Mouse (Mus musculus) erythroblast, embryonic 14.5 days (primary cell): ENCODE data around the gene Ctc1. TPM values are rescaled to one million over a fixed set of nuclear protein-coding genes. Genes with fewer than 3 reads are reported as not detected.

Experiments used
- H3K27me3 ChIP-seq: 2 replicates; pipeline ENCODE4 v1.6.1; 2012; ENCODE audit warnings: inconsistent platforms; ENCODE audit not compliant: control insufficient read depth
- H3K36me3 ChIP-seq: 2 replicates; pipeline ENCODE4 v1.6.1; 2012; ENCODE audit warnings: mild to moderate bottlenecking, inconsistent platforms; ENCODE audit not compliant: control insufficient read depth
- H3K4me1 ChIP-seq: 2 replicates; pipeline ENCODE4 v1.6.1; 2012; ENCODE audit warnings: inconsistent platforms; ENCODE audit not compliant: control insufficient read depth
- H3K4me3 ChIP-seq: replicated peaks from 2 replicates; pipeline ENCODE3; 2012; ENCODE audit warnings: moderate library complexity, mild to moderate bottlenecking, inconsistent platforms
- H3K9me3 ChIP-seq: 2 replicates; pipeline ENCODE4 v1.6.1; 2012; ENCODE audit warnings: low read length, inconsistent platforms, mixed read lengths; ENCODE audit not compliant: control insufficient read depth
- GATA1 ChIP-seq: IDR thresholded peaks from 2 replicates; pipeline ENCODE4 v1.6.1; 2012; ENCODE audit warnings: low read length, inconsistent platforms, mixed read lengths
- TAL1 ChIP-seq: IDR thresholded peaks from 3 replicates; pipeline ENCODE4 v1.6.1; 2012; ENCODE audit warnings: low read length, inconsistent platforms, mixed read lengths
- polyA plus RNA-seq: library from polyadenylated mRNA; stranded (reverse); fragments of >175 nt; gene quantifications from 2 replicates; pipeline ENCODE4 v1.2.3, GENCODE M21; 2012

The Ctc1 gene
- polyA plus RNA-seq, 1 experiment = 13.5 TPM

- TF ChIP-seq TAL1 (no peak), GATA1 (no peak)
- H3K36me3 ChIP-seq = peaks cover 55% of the 10 kb centered on the region
- no peak overlapping the region for H3K4me3 ChIP-seq
These were observed 5.0 kb downstream of the Ctc1 start for GRCm38 (mm10) chr11:69020691-69021090.

DNA sequence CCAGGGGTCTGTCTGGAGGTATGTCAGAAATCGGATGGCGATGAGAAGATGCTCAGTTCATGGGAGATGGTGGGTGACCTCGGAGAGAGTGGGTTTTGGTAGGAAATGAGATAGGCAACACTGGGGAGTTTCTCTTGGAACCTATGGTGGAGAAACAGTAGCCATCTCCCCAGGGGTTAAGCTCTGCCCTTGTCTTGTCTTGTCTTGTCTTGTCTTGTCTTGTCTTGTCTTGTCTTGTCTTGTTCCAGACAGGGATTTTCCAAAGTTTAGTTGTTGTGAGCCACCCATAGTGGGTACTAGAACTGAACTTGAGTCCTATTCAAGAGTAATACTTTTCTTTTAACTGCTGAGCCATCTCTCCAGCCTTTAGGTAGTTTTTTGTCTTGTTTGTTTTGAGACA, 10.9 kb downstream of the Ctc1 start:
- no peaks in the 10 kb centered on the region for H3K9me3 ChIP-seq
- TF ChIP-seq GATA1 (no peak), TAL1 (no peak)
- H3K4me3 ChIP-seq = no peak overlapping the region
- no peaks in the 10 kb centered on the region for H3K27me3 ChIP-seq
- no peaks in the 10 kb centered on the region for H3K4me1 ChIP-seq
- peaks cover 100% of the 10 kb centered on the region for H3K36me3 ChIP-seq

More at GRCm38 (mm10) chr11:69020691-69021090, 5.0 kb downstream of the Ctc1 start:
- Histone ChIP-seq H3K27me3 (no peaks in the 10 kb centered on the region), H3K9me3 (no peaks in the 10 kb centered on the region), H3K4me1 (peaks cover 27% of the 10 kb centered on the region)

DNA sequence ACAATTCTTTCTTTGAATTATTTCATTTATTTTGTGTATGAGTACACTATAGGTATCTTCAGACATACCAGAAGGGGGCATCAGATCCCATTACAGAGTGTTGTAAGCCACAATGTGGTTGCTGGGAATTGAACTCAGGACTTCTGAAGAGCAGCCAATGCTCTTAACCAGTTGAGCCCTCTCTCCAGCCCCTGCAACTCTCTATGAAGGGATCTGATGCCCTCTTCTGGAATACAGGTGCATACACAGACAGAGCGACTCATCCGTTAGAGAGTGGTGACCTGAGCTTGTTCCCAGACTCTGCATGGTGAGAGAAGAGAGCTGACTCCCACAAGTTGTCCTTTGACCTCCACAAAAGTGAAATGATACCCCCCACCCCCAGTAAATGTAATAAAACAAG, 13.1 kb downstream of the Ctc1 start:
- TF ChIP-seq GATA1 (no peak), TAL1 (no peak)
- Histone ChIP-seq H3K36me3 (peaks cover 98% of the 10 kb centered on the region), H3K4me1 (no peaks in the 10 kb centered on the region), H3K4me3 (no peak overlapping the region), H3K27me3 (no peaks in the 10 kb centered on the region), H3K9me3 (no peaks in the 10 kb centered on the region)

- H3K27me3 ChIP-seq = no peaks in the 10 kb centered on the region
- no peak for TF ChIP-seq TAL1
- TF ChIP-seq GATA1 = no peak
- H3K36me3 ChIP-seq = peaks cover 79% of the 10 kb centered on the region
- no peaks in the 10 kb centered on the region for H3K9me3 ChIP-seq
- peaks cover 28% of the 10 kb centered on the region for H3K4me1 ChIP-seq
- no peak overlapping the region for H3K4me3 ChIP-seq
These were observed 17.8 kb downstream of the Ctc1 start for GRCm38 (mm10) chr11:69033552-69033951.

GRCm38 (mm10) chr11:69034585-69034984, 18.9 kb downstream of the Ctc1 start:
- Histone ChIP-seq H3K4me3 (no peak overlapping the region), H3K4me1 (peaks cover 38% of the 10 kb centered on the region), H3K9me3 (no peaks in the 10 kb centered on the region), H3K27me3 (no peaks in the 10 kb centered on the region), H3K36me3 (peaks cover 69% of the 10 kb centered on the region)
- no peak for TF ChIP-seq TAL1

DNA sequence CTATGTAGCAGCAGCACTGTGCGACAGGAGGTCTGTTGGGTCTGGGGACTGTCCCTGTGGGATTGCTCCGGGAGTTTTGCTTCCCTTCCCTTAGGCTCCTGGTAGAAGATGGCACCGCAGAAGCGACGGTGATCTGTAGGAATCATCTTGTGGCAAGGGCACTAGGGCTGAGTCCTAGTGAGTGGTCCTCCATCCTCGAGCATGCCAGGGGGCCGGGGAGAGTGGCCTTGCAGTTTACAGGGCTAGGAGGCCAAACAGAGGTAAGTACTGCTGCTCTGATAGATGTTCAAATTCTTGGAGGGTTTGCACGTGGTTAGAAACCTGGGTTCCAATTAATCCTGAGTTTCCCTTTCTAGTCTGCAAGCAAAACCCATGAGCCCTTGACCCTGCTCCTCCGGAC, 19.7 kb downstream of the Ctc1 start:
- TF ChIP-seq TAL1 = no peak
- TF ChIP-seq GATA1 = no peak
- H3K4me3 ChIP-seq = no peak overlapping the region
- H3K4me1 ChIP-seq = peaks cover 46% of the 10 kb centered on the region
- H3K9me3 ChIP-seq = no peaks in the 10 kb centered on the region
- H3K36me3 ChIP-seq = peaks cover 61% of the 10 kb centered on the region
- H3K27me3 ChIP-seq = no peaks in the 10 kb centered on the region

DNA sequence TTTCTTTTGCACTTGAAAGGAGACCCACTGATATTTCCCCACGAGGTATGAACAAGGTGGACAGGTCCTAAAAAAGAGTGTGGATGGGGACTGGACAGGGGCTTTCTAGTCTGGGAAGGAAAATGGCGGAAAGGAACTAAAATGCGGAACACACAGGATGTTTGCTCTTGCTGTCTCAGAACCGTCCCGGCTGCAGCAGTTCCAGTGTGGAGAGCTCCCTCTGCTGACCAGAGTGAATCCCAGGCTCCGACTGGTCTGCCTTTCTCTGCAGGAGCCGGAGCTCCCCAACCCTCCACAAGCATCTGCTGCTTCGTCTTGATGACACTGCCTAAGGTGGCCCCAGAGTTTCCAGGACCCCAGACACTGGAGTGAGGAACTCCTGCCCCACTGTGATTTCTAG, 20.1 kb downstream of the Ctc1 start:
- H3K9me3 ChIP-seq = no peaks in the 10 kb centered on the region
- peak overlapping the region; percentile 84 for H3K4me3 ChIP-seq
- H3K4me1 ChIP-seq = peaks cover 50% of the 10 kb centered on the region
- H3K36me3 ChIP-seq = peaks cover 56% of the 10 kb centered on the region
- TF ChIP-seq TAL1 (no peak), GATA1 (no peak)
- H3K27me3 ChIP-seq = no peaks in the 10 kb centered on the region

DNA sequence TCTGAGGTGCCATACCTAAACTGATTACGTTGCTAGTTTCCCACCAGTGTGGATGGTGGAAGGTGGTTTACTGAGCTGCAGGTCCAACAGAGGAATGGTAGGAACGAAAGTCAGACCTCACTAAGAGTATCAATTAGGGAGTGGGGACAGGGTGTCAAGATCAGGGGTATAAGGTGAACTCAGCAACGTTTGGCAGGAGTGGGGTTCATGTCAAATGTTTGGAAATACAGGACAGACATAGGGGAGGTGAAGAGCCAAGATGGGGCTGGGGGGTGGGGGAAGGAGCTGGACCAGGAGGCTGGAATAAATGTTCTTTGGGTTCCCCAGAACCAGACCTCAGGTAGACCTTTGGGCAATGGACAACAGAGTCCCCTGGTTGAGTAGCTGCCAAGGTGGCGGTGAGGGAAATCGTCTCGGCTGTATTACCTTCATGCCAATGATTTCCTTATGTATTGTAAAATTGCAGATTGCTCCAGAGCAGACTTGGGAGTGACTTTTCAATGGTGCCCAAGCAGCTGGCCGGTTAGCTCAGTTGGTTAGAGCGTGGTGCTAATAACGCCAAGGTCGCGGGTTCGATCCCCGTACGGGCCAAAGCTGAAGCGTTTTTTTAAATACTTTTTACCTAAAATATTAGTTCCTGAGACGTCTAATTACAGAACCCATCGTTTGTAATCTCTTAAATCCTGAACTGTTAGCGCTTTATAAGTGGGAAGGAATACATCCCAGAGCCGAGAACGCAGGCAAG, 20.9 kb downstream of the Ctc1 start:
- Histone ChIP-seq H3K9me3 (no peaks in the 10 kb centered on the region), H3K4me1 (peaks cover 58% of the 10 kb centered on the region), H3K27me3 (no peaks in the 10 kb centered on the region), H3K36me3 (peaks cover 48% of the 10 kb centered on the region), H3K4me3 (peak overlapping the region; percentile 84)
- TF ChIP-seq GATA1 (no peak), TAL1 (no peak)

DNA sequence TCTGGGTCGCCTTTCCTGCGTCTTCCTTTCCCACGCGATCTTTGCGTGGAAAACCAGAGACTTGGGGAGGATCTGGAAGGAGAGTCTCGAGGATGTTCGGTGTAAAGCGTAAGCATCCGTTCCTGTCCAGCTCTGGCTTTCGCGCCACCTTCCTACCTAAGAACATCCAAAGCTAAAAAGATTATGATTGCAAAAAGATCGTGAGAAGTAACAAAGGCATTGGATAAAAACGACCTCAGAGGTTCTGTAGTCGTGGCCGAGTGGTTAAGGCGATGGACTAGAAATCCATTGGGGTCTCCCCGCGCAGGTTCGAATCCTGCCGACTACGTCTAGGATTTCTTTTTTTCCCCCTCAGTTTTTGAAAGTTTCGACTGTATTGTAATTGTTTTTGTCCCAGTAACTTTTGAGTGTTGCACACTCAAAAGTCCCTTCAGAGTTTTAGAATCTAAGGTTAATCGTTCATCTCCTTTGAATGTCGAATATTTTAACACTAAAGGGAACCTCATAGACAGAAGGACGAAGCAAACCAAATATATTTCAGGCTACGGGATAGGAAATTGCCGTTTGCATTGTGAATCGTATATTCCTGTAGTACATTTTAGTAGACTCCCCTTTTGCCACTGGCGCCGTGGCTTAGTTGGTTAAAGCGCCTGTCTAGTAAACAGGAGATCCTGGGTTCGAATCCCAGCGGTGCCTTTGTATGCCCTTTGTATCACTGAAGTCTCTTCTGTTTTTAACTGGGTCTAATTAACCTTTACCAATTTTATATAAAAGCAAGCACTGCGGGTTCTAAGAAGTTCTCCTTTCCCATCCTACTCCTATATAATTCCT, 21.7 kb downstream of the Ctc1 start:
- TF ChIP-seq GATA1 (no peak), TAL1 (no peak)
- no peaks in the 10 kb centered on the region for H3K9me3 ChIP-seq
- H3K4me3 ChIP-seq = peak overlapping the region; percentile 84
- H3K4me1 ChIP-seq = peaks cover 58% of the 10 kb centered on the region
- no peaks in the 10 kb centered on the region for H3K27me3 ChIP-seq
- peaks cover 42% of the 10 kb centered on the region for H3K36me3 ChIP-seq
